Mouse (Mus musculus): ENCODE measurements at regions not wholly inside any gene's neighbourhood (a gene's known extent, or its start where the extent isn't known, plus 50 kb on each side); places are given as distances from the start of the nearest gene placed in this dataset.
"Not testable (repeated sequence)": the region's sequence is repeated elsewhere in the genome, so short reads cannot be mapped to it uniquely, and the experiment has no call there.

DNA sequence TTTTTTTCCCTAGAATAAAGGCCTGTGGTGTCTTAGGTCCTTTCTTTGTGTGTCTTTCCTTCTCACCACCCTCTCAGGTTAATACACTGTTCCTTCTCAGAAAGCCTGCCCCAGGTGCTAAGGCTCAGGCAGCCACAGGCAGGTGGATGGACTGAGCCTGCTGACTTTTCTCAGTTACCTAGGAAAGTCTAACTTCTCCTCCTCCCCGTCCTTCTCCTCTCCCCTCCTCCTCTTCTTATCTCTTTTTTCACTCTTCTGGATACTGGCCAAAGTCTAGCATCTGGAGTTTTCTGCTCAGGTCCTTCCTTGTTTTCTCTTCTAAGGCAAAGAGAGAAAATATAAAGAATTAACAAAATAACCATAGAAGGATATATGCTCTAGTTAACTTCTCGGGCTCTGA, 260.5 kb downstream of the Dad1 start:
- DNase-seq (ENCODE audit: low read depth), result no peak

DNA sequence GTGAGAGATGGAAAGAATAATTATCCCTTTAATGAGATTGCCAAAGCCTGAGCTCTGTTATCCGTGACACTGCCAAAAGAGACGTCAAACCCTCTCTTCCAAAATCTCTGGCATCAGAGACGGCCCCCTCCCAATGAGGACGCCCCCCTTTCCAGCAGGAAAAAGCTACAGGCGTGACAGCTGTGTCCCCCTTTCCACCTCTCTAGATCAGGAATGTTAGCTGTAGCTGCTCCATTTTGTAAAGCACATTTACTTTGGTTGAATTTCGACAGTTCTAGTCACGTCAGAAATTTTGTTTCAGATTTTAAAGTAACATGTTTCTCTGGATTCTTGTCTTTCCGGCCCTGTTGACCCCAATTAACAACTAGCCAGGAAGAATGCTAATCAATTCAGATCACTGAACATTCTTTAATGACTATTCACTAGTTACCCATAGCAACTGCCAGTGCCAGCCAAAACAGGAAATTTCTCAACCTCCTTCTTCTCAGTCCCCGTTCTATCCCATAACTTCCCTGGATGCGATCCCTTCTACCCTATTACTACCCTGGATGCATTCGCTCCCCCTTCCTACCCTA, 261.1 kb downstream of the Dad1 start:
- DNase-seq (ENCODE audit: low read depth), result no peak

DNA sequence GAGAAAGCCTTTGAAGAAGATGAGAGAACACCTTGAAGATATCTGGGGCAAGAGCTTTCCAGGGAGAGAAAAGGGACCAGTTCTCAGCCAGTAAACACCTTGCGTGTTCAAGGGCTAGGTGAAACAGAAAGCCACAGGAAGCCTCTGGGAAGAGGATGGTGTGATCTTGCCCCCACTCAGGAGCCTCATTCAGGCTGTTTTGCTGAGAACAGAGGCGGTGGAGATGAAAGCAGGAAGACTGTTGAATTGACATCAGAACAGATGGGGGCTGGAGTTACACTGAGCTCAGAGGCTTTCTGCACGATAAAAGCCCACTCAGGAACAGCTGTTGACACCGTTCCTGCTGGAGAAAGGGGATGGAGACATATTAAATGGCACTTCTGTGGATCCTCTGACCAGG, 262.5 kb downstream of the Dad1 start:
- peak; percentile 12 for DNase-seq (ENCODE audit: low read depth)

DNA sequence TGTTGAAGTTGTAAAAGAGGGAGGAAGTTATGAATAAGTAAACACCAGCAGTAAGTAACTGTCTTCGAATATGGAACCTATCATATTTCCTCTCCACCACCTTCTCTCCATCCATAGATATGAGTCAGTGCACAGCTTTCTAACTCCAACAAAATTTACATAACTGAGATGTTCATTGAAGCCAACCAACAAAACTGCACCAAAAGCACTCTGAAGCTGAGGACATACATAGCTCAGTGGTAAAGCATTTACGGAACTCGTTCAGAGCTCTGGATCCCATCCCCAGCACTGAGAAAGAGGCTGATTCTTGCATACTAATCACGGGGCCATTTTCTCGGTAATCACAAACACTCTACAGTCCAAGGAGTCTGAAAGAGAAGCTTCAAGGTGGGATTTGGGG, 273.1 kb downstream of the Dad1 start:
- no peak for DNase-seq (ENCODE audit: low read depth)

DNA sequence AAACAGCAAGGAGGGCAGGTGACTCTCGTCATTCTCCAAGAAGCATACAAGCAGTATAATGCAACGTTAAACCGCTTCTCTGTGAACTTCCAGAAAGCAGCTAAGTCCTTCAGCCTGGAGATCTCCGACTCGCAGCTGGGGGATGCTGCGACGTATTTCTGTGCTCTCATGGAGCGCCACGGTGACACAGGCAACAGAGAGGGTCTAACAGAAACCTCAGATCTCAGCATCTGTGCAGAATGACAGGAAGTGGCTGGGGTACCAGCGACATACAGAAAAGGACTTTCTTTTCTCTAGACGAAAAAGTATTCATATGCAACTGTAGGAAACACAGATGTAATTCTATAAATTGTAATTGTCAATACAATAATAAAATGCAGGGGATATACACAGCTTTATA, 292.5 kb downstream of the Dad1 start:
- peak; percentile 19 for DNase-seq (ENCODE audit: low read depth)

DNA sequence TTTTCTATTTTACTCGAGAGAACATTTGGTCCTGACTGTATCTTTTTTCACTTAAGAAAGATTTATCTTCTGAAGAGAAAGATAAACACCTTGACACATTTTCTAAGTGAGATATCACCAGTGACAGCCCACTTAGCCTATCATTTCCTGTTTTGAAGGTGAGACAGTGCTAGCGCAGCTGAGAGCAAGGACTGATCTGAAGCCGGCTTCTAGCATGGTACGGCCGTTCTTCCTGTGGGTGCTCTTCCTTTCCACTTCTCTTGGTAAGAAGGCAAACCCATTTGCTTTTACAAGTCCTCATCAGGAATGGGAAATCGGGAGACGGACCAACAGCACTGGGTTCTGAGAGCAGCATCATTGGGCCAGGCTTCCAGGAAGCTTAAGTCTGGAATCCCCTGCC, 293.1 kb downstream of the Dad1 start:
- peak; percentile 55 for DNase-seq (ENCODE audit: low read depth)

DNA sequence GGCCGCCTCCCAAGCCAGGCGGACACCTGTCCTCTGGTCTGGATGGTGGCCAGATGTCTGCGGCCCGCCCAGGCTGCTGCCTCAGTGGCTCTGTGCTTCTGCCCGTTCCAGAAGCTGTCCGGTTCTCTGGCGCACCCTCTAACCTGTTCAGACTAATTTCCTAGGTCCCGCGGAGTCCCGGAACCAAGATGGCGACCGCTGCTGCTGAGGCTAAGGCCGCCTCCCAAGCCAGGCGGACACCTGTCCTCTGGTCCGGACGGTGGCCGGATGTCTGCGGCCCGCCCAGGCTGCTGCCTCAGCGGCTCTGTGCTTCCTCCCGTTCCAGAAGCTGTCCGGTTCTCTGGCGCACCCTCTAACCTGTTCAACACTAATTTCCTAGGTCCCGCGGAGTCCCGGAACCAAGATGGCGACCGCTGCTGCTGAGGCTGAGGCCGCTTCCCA, 318.1 kb downstream of the Dad1 start:
- not testable (repeated sequence) for DNase-seq (ENCODE audit: low read depth)

DNA sequence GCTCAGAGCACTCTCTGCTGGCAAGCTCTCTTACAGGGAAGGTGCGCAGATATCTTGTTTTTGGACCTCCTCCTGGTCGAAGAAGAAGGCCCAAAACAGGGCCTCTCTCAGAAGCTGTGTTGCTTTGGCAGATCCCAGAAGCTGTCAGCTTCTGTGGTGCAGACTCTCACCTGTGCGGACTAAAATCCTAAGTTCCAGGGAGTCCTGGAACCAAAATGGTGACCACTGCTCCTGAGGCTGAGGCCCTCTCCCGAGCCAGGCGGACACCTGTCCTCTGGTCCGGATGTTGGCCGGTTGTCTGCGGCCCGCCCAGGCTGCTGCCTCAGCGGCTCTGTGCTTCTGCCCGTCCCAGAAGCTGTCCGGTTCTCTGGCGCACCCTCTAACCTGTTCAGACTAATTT, 318.6 kb downstream of the Dad1 start:
- DNase-seq (ENCODE audit: low read depth), result not testable (repeated sequence)

DNA sequence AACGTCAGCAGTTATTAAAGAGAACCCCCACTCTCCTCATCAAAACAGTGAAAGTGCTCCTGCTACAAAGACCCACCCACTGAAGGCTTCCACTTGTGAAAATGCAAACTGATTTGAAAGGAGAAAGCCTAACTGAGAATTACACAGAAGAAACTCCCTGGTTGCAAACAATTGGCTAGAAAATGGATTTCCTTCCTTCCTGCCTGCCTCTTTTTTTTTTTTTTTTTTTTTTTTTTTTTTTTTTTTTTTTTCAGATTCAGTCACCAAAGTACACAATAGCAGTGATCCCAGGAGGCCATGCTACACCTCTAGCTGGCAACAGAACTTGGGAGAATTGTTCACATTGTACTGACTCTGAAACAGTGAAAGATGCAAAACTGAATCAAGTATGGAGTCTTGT, 343.0 kb downstream of the Dad1 start:
- DNase-seq (ENCODE audit: low read depth), result no peak

DNA sequence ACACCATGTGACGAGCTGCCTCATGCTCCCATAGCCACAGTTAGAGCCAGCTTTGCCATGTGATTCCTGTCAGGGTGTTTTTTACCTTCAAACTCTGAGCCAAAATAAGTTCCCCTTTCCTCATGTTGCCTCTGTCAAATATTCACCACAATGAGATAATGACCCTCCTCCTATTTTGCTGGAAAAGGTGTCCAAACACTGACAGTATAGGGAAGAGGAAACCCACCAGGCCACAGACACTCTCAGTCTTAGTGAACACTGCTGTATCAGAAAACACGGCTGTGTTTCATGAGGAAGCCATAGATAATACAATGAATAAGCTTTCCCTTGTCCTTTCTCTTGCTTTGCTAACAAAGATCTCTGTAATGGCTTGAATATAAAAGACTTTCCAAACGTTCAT, 349.3 kb downstream of the Dad1 start:
- DNase-seq (ENCODE audit: low read depth), result no peak

DNA sequence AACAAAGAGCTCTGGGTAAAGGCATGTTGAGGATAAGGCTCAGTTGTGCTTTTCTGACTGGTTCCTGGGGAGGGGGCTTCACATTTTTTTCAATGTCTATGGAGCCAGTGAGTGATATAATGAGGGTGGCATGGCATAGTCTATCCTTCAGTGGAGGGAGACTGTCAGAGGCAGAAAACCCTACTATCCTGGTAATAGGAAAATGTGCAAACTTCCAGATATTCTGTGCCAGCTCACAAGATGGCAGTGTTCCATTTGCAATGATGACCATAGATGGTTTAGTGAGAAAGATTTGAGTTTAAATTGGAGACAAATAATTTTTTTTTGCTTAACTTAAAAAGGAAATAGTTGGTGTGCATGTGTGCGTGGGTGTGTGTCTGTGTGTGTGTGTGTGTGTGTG, 352.8 kb downstream of the Dad1 start:
- no peak for DNase-seq (ENCODE audit: low read depth)

DNA sequence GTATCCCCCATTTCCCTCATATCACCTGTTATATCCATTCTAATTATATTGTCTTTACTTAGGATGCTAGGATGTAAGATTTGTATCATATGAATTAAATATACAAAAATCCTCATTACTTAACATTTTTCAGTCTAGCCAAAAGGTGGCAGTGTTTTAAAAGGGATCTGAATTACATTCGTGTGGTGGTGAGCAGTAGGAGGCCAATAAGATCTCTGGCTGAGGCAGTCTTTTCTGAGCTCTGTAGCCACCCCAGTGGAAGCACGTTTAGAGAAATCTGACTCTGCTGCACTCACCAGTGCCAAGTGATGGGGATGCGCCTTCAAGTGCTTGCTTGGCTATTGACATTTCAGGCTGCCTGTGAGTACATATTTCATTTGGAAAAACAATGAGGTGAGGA, 372.6 kb downstream of the Dad1 start:
- peak; percentile 40 for DNase-seq (ENCODE audit: low read depth)

DNA sequence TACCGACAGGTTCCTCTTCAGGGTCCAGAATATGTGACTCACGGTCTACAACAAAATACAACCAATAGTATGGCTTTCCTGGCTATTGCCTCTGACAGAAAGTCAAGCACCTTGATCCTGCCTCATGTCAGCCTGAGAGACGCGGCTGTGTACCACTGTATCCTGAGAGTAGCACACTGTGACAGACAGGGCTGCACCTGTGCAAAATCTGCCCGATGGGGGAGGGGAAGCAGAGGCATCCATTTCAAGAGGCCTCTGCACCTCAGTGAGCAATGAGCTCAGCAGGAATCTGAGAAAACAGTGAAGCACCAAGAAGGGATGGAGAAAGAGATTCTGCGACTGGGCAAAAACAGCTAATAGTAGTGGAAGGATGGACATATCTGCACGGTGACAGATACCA, 377.3 kb downstream of the Dad1 start:
- DNase-seq (ENCODE audit: low read depth), result no peak

DNA sequence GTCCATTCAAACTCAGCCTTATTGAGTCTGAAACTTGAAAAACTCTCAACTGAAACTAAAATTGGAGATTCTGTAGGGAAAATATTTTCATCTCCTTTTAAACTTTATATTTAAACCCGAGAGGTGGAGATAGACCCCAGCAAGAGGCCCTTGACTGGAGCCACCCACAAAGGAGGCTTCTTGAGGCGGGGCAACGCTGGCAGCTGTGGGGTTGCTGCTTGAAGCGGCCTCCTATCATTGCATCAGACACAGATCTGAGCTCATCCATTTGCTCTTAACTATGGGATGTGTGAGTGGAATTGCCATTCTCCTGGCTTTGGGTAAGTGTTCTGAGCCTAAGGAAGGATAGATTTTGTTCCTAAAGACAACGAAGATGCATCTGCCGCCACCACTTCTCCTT, 378.2 kb downstream of the Dad1 start:
- DNase-seq (ENCODE audit: low read depth), result no peak

DNA sequence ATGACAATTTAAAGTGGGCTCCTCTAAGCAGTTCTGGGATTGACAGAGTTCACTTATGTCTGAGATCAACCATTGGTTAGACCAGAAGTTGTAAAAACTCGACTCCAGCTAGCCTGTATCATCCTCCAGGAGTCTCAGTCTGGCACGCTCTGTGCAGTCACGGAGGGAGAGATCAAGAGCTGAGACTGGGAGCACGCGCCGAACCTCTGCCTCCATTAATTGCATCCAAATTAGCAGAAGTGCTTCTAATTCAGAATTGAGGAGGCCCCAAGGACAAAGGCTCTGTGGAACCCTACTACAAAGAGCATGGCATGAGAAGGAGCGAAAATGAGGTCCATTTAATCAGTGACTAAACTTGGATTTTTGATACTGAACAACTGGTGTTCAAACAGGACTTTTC, 406.9 kb downstream of the Dad1 start:
- DNase-seq (ENCODE audit: low read depth), result no peak

DNA sequence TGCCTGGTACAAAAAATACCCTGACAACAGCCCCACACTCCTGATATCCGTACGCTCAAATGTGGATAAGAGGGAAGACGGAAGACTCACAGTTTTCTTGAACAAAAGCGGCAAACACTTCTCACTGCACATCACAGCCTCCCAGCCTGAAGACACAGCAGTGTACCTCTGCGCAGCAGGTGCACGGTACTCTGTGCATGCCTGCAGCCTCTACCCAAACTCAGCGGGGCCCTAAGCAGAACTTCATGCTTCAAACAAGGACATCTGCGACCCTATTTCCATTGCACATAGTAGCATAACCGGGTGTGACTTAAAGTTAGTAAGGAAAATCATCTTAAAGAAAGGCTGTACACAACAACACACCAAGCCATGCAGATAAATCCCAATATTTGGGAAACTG, 408.3 kb downstream of the Dad1 start:
- DNase-seq (ENCODE audit: low read depth), result no peak

DNA sequence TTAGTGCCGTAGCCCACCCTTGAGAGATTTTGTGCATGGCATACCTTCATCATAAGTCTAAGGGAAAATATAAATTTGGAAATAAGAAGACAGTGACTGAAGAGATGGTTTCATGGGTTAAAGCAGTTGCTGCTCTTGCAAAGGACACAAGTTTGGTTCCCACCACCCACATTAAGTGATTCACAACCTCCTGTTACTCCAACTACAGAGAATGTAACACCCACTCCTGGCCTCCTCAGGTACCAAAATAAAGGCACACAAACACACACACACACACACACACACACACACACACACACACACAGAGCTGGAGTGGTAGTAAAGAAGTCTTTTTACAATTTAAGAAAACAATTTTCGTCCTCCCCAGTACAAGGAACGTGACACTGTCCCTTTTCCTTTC, 421.4 kb downstream of the Dad1 start:
- DNase-seq (ENCODE audit: low read depth), result no peak

DNA sequence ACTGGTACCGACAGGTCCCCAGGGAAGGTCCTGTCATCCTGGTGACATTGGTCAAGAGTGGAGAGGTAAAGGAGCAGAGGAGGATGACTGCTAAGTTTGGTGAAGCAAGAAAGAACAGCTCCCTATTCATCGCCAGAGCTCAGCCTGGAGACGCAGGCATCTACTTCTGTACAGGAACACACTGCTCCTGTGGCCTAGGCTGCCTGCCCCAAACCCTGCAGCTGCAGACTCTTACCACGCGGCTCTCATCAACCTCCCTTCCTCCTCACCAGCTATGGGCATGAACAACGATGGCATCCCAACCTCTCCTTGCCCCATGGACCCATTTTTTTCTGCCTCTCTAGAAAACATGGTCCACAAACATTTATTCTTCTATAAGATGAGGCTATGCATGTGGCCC, 422.3 kb downstream of the Dad1 start:
- no peak for DNase-seq (ENCODE audit: low read depth)

DNA sequence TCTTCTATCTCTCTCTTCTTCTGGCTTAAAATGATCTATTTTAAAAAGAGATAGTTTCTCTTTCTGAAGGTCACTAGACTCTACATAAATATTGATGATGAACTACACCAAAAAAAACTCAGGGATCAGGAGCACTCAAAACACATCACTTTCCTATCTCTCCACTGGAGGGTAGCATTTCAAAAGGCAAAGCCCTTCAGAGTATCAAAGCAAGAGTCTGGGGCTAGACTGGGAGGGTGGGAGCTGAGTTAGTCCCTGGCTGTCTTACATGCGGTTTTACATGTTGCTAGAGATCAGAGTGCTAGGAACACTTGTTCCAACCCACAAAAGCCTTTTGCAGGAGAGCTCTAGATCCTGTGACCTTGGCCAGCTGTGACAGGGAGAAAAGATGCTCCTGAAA, 423.2 kb downstream of the Dad1 start:
- DNase-seq (ENCODE audit: low read depth), result peak; percentile 7

DNA sequence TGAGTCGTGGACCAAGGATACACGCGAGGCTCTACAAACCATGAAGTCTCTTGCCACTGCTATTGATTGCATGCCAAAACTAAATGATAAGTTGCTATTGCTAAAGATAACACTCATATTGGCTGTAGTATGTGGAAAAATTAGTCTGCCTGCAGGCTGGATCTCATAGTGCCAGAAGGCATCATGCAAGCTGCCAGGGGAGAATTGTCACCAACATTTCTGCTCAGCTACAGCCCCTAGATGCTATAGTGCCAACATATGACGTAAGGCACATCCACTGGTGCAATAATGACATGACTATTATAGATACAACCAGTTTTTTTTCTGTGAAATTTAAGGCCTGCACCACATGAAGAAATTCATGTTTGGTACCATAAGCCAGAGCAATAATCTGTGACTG, 427.1 kb downstream of the Dad1 start:
- no peak for DNase-seq (ENCODE audit: low read depth)

DNA sequence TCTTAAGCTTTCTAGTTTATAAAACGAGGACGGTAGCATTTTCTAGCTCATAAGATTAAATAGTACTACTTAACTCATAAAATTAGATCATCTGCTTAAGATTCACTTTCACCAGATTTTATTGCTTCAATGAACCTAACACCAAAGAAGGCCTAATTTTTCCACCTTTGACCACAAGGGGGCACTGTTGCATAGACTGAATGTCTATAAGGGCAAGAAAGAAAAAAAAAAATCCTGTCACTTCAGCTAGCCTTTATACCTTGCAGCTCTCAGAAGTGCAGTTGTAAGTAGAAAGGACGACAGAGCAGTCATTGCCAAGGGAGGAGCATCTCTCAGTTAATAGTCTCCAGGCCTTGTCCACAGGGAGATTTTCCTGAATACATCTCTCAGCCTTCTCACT, 447.7 kb downstream of the Dad1 start:
- DNase-seq (ENCODE audit: low read depth), result peak; percentile 82

DNA sequence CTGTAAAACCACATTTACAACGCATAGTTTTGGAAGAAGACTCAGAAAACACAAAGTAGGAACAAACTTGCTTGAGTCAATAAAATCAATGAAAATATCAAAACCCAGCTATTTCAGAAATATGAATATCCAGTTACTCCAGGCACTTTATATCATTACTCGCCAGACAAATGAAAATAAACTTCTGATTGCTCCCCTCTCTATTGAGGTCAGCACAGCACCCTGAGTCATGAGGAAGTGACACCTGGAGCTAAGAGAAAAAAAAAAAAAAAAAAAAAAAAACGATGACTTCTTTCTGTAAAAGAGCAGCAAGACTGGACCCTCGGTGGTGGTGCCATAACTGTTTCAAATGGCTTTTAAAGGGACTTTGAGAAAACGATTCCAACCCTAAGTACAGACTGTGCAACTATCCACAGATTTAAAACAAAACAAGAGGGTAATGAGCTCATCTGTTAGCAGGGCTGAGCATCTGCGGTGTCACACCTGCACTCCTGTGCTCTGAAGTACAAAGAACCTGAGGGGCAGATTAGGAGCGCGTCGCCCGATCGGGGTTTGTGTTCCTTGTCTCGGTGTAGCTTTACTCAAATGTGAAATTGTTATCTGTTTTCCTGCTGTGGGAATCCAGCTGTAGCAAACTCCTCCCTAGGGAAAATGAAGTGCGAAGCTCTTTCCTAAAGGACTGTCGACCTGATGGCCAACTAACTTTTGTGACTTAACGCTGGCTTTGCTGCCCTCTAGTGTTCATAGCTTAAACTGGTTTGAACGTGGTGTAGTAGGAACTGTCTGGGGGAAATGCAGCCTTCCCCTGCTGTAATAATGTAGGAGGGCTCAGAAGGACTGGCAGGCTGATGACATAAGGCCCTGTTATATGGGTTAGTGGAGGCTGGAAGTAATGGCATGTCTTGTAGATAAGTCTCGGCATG, 449.9 kb downstream of the Dad1 start:
- DNase-seq (ENCODE audit: low read depth), result peak; percentile 81

DNA sequence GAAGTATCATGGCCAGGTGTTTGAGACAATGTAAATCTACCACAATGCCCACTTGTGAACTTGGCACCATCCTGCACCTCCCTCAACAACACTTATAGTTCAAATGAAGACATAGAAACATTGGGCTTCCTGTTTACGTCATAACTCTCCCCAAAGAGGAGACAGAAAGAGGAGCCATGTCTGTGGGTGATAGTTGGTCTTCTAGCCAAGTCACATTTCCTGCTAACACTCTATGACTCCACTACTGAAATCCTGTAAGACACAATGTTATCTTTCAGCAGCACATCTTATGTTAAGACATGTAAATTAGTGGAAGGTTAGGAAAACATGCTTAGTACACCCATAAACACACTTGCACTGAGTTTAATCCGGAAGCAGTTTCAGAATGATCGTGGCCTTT, 451.4 kb downstream of the Dad1 start:
- peak; percentile 64 for DNase-seq (ENCODE audit: low read depth)

Measured in naive thymus-derived CD4-positive, alpha-beta T cell, adult 2 months (primary cell).